Mouse (Mus musculus): ENCODE results near the gene Srgap1.

Srgap1 gene

GRCm38 (mm10) chr10:121885512-121886218 is 161.4 kb downstream of the Srgap1 start:
- in situ Hi-C loops (cut with MseI, MboI) = no loop called here

GRCm38 (mm10) chr10:121882461-121882860 is 164.7 kb downstream of the Srgap1 start:
- in situ Hi-C loops (cut with MseI, MboI) = no loop called here

- in situ Hi-C loops (cut with MseI, MboI) = no loop called here
Observed at GRCm38 (mm10) chr10:121878855-121879254, 168.3 kb downstream of the Srgap1 start.

GRCm38 (mm10) chr10:121877906-121878305 is 169.2 kb downstream of the Srgap1 start:
- in situ Hi-C loops (cut with MseI, MboI) = no loop called here

GRCm38 (mm10) chr10:121873063-121873489 is 174.0 kb downstream of the Srgap1 start:
- in situ Hi-C loops (cut with MseI, MboI) = no loop called here

- in situ Hi-C loops (cut with MseI, MboI) = no loop called here
Observed at GRCm38 (mm10) chr10:121869941-121870340, 177.2 kb downstream of the Srgap1 start.

- in situ Hi-C loops (cut with MseI, MboI) = no loop called here
Observed at GRCm38 (mm10) chr10:121868255-121868654, 178.9 kb downstream of the Srgap1 start.

GRCm38 (mm10) chr10:121865503-121866239 is 181.4 kb downstream of the Srgap1 start:
- in situ Hi-C loops (cut with MseI, MboI) = no loop called here

GRCm38 (mm10) chr10:121860924-121861323 is 186.2 kb downstream of the Srgap1 start:
- in situ Hi-C loops (cut with MseI, MboI) = no loop called here

- in situ Hi-C loops (cut with MseI, MboI) = no loop called here
Observed at GRCm38 (mm10) chr10:121859803-121860571, 187.1 kb downstream of the Srgap1 start.

GRCm38 (mm10) chr10:121858911-121859310 is 188.2 kb downstream of the Srgap1 start:
- in situ Hi-C loops (cut with MseI, MboI) = no loop called here

- in situ Hi-C loops (cut with MseI, MboI) = no loop called here
Observed at GRCm38 (mm10) chr10:121858086-121858485, 189.0 kb downstream of the Srgap1 start.

- in situ Hi-C loops (cut with MseI, MboI) = no loop called here
Observed at GRCm38 (mm10) chr10:121855863-121856446, 191.2 kb downstream of the Srgap1 start.

- in situ Hi-C loops (cut with MseI, MboI) = no loop called here
Observed at GRCm38 (mm10) chr10:121853385-121853808, 193.7 kb downstream of the Srgap1 start.

GRCm38 (mm10) chr10:121849496-121849895 is 197.6 kb downstream of the Srgap1 start:
- in situ Hi-C loops (cut with MseI, MboI) = no loop called here

GRCm38 (mm10) chr10:121845677-121846076 is 201.4 kb downstream of the Srgap1 start:
- in situ Hi-C loops (cut with MseI, MboI) = no loop called here

GRCm38 (mm10) chr10:121837166-121837898 is 209.8 kb downstream of the Srgap1 start:
- in situ Hi-C loops (cut with MseI, MboI) = loop anchor here in 1 of 2 experiments (10.0 kb wide), 1 partner anchor 217 kb away; no protein-coding TSS in a partner anchor

- in situ Hi-C loops (cut with MseI, MboI) = loop anchor here in 1 of 2 experiments (10.0 kb wide), 1 partner anchor 218 kb away; no protein-coding TSS in a partner anchor
Observed at GRCm38 (mm10) chr10:121836507-121837165, 210.5 kb downstream of the Srgap1 start.

- in situ Hi-C loops (cut with MseI, MboI) = loop anchor here in 1 of 2 experiments (10.0 kb wide), 1 partner anchor 221 kb away; no protein-coding TSS in a partner anchor
Observed at GRCm38 (mm10) chr10:121833443-121833842, 213.7 kb downstream of the Srgap1 start.

All from mouse trophoblast stem cell (cell line).